Mouse (Mus musculus) cerebellum, postnatal 36 days (tissue): ENCODE results near the gene Dusp16.

Experiments
- DNase-seq, 2 experiments: peaks; one replicate each; pipeline ENCODE4 v3.0.0; 2021 to 2022; ENCODE audit warnings: mixed read lengths in 2 of 2

Dusp16 gene

GRCm38 (mm10) chr6:134732813-134733212, 59.6 kb downstream of the Dusp16 start:
- DNase-seq: no peak

- no peak for DNase-seq
Measured at GRCm38 (mm10) chr6:134730978-134731377, 61.4 kb downstream of the Dusp16 start.

- DNase-seq: no peak
Measured at GRCm38 (mm10) chr6:134725406-134725805, 67.0 kb downstream of the Dusp16 start.

DNA sequence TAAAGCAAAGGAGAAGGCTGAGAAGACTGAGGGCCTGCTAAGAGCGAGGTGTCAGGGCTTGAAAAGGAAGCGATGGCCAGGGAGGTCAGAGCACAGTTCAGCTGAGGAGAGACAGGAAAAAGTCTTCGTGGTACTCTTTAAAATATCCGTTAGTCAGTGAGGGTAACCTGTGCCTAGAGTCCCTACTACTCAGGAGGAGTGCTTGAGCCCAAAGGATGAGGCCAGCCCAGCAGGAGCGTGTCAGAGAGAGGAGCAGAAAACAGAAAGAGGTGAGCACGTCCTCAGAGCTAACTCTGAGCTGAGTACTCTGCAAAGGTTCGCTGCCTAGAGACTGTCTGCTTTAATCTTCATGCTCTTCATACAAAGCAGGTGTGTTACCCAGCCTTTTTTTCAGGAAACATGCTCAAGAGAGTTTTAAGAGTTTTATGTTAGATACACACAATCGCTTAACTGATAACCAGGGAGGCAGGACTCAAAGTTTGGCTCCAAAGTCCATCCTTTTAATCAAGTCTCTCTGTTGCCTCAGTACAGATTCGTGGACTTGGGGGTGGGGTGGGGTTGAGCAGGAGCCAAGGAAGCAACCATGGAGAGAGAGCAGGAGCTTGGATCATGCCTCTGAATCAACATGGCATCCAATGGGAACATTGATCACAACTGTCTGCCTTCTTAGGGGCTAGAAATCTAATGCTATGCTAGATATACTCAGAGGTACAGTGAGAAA, 68.4 kb downstream of the Dusp16 start:
- no peak for DNase-seq

GRCm38 (mm10) chr6:134723326-134723725, 69.1 kb downstream of the Dusp16 start:
- no peak for DNase-seq

- DNase-seq: no peak
Measured at GRCm38 (mm10) chr6:134722906-134723305, 69.5 kb downstream of the Dusp16 start.

GRCm38 (mm10) chr6:134721729-134722269, 70.6 kb downstream of the Dusp16 start:
- DNase-seq: no peak

DNA sequence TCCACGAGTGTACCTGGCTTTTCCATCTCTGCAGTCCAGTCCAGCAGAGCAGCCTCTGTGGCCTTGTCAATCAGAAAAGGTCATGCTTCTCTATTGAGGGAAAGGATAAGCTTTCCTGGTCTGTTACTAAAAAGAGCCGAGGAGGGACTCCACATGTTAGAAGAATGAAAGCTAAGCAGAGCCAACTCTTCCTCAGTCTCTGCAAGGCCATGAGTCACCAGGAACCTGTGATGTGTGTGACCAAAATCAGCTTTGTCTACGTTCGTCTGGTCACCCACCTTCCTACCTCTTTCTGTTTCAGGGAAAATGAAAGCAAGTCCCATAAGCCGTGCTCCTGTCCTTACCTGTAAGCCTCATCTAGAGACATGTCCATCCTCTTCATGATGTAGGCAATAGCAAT, 72.3 kb downstream of the Dusp16 start:
- no peak for DNase-seq

DNA sequence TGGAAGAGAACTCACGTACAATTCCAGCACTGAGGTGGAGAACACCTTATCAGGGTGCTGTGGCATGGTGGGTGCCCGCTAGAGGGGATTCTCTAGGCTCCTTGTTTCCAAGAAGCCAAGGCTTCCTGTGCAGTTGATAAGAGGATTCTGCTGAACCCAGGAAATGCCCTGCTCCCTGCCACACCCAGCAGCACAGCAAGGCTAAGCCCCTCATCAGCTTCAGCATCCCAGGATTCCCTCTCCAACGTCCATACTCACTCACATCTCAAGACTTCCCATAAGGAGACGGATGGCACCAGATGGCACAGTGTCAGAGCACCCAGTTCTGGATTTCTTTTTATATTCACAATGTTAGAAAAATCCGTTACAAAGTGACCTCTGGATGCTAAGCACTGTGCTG, 73.3 kb downstream of the Dusp16 start:
- no peak for DNase-seq

- no peak for DNase-seq
Measured at GRCm38 (mm10) chr6:134718668-134719065, 73.8 kb downstream of the Dusp16 start.

DNA sequence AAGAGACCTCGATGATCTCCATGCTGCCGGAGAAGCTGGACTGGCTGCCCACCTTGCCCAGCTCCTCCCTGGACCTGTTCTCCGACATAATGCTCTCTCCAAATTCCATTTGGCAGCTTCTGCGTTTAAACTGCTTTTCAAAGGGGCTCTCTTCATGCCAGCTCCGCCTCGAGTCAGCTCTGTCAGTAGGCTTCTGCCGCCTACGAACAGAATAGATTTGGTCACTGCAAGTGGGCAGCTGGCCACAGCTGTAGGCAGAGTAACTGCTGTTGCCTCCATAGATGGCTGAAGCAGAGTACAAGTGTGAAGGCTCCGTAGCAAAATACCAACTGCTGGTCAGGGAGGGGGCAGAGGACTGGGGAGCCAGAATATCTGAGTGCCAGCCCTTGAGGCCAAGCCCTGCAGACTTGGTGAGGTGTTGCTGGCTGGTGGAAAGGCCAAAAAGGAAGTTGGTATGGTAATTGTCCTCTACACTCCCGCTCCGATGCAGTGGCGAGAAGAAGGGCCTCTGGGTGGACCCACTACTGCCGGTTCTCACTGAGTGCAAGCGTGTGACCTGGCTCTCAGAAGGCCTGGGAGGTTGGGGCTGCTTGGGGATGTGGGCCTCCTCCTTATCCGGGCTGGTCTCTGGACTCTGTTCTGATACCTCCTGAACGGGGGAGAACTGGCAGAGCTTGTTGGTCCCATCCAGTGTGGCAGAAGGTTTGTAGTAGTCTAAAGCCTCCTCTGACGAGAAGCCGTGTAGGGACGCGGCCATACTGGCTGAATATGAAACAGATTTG, 74.3 kb downstream of the Dusp16 start:
- DNase-seq: no peak

GRCm38 (mm10) chr6:134716168-134716587, 76.2 kb downstream of the Dusp16 start:
- no peak for DNase-seq

DNA sequence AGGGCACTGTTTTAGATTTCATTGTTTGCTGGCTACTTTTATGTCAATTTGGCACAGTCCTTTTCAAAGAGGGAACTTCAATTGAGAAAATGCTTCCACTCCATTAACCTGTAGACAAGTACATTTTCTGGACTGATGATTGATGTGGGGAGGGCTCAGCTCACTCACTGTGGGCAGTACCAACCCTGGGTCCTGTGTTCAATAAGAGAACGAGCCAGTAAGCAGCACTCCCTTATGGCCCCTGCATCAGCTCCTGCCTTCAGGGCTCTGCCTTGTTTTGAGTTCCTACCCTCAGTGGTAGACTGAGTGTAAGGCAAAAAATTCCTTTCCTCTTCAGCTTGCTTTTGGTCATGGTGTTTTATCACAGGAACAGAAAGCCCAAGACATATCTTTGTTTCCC, 78.5 kb downstream of the Dusp16 start:
- DNase-seq: no peak

DNA sequence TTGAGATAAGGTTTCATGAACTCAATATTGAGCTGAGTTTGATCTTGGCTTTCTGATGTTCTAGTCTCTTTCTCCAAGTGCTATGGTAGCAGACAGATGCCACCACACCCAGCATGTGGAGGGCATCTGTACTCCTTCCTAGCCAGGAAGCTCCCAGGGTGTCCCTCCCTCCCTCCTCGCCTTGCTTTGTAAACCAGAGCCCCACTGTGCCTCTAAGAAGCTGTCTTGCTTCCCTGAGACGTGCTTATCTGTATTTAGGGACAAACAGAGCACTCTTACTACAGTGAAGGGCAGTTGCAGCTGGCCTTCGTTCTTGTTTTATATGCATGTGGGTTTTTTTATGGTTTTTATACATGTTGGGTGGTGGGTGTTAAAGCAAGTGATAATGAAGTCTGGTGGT, 79.1 kb downstream of the Dusp16 start:
- DNase-seq: no peak

DNA sequence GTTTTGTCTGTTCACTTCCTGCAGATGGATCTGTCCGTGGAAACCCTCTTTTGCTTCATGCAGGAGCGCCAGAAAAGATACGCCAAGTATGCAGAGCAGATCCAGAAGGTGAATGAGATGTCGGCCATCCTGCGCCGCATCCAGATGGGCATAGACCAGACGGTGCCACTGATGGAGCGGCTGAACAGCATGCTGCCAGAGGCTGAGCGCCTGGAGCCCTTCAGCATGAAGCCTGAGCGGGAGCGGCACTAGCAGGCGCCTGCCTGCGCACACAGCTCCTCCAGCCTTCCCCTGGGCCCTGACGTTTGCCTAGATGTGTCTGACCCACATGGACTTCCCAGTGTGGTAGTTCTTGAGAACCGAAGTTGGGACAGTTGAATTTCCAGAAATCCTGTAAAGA, 82.4 kb downstream of the Dusp16 start:
- DNase-seq: no peak

- no peak for DNase-seq
Measured at GRCm38 (mm10) chr6:134706467-134706866, 86.0 kb downstream of the Dusp16 start.

DNA sequence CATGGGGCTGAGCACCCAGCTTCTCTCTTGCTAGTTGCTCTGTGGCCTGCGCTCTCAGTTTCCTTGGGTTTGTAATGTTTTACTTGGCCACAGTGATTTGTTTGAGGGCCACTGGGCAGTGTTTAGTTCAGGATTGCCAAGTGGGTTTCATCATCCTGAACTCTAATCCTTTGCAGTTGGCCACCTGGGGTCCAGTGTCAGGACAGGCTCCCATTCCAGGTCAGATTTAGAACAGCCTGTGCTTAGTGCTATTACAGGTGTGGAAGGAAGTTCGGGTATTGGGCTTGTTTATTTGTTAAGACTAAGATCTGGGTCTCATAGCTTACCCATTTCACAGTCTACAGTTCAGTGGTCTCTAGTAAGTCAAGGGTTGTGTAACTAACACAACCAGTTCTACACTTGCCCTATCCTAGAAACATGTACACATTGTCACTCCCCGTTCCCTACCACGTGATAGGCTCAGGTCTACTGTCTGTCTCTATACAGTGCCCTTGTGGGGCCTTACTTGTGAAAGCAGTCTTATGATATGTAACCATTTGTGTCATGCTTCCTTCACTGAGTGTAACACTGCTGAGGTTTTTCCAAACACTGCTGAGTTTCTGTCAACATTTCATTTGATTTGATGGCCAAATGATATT, 89.3 kb downstream of the Dusp16 start:
- DNase-seq: no peak

- no peak for DNase-seq
Measured at GRCm38 (mm10) chr6:134702184-134702583, 90.2 kb downstream of the Dusp16 start.

DNA sequence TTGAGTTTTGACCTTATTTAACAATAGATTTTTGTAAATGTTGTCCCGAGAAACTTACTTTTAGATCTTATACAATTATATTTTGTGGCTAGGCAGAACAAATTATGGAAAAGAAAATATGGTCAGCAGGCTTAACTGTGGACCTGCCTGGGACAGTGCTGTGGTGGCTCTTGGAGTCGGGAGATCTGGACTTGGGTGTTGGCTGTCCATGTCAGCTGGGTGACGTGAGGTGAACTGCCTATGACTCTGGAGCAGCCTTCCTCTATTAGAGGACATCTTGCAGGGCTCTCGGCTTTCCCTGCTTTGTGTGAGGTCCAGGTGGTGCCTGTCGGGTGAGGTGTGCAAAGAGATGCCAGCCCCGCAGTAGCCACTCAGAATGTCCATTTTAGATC, 91.2 kb downstream of the Dusp16 start:
- DNase-seq: no peak

DNA sequence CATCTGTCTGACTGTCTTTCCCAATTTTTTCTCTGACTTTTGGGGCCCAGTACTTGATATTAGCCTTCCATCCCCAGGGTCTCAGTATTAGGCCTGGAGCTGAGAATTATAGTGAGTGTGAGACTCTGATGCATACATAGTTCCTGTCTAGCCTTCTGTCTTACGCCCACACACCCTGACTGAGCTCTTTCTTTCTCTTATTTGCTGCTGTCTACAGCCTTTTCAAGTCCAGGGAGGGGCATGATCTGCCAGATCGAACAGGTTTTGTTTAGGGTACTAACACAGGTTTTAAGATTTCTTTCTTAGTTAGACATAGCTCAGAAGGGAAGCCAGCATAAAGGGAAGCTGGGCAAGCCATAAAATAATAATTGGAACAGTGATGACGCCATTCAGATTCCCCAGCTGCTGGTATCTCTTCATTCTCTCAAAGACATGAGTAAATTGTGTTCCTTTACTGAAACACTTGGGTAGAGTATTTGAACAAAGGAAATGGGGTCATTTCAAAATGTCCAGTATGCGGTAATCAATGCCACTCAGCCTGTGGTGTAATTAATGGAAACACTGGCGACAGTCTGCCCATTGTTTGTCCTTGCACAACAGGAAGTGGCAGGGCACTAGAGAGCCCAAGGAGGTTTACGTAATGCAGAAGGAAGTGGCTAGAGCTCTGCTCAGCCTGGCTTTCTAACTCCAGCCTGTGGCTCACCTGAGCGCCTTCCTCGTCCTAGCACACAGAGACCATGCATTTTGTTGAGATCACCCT, 91.8 kb downstream of the Dusp16 start:
- no peak for DNase-seq

GRCm38 (mm10) chr6:134698243-134698642, 94.2 kb downstream of the Dusp16 start:
- DNase-seq: no peak

DNA sequence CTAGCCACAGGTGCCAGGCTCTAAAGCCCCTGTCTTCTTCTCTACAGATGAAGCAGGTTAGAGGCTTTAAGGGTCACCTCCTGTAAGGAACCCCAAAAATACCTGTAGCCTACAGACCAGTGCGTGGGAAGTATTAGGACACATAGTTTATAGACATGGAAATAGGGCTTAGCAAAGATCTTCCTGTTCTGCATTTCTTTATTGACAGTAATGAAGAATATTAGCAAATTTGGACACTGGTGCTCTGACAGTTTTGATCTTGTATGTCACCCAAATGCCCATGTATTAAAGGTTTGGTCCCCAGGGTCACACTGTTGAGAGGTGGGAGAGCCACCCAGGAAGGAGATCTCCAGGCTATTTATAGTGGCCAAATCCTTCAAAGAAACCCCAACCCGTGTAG, 95.9 kb downstream of the Dusp16 start:
- DNase-seq: no peak

- peak; percentile 58 to 69 for DNase-seq
Measured at GRCm38 (mm10) chr6:134696146-134696545, 96.3 kb downstream of the Dusp16 start.
